Mouse (Mus musculus) kidney, adult 2 months (tissue): ENCODE measurements at regions not wholly inside any gene's neighbourhood (a gene's known extent, or its start where the extent isn't known, plus 50 kb on each side); places are given as distances from the start of the nearest gene placed in this dataset.

Experiments
- DNase-seq: peaks from one replicate; pipeline ENCODE4 v3.0.0; 2021
- H3K27ac ChIP-seq: fragments of 200-500 bp; 2 replicates; pipeline ENCODE4 v1.5.1; 2012; ENCODE audit warnings: low read depth, low read length, control low read depth, inconsistent platforms; ENCODE audit not compliant: insufficient read depth
- H3K27me3 ChIP-seq: fragments of 200-500 bp; replicated peaks from 2 replicates; pipeline ENCODE4 v1.6.1; 2012; ENCODE audit warnings: mild to moderate bottlenecking, moderate library complexity, low read length, inconsistent platforms; ENCODE audit not compliant: control insufficient read depth, insufficient read depth
- H3K36me3 ChIP-seq: fragments of 200-500 bp; 2 replicates; pipeline ENCODE4 v1.6.1; 2012; ENCODE audit warnings: mild to moderate bottlenecking, moderate library complexity, low read length, inconsistent platforms; ENCODE audit not compliant: control insufficient read depth, insufficient read depth
- H3K4me1 ChIP-seq: fragments of 200-500 bp; 2 replicates; pipeline ENCODE4 v1.6.1; 2011; ENCODE audit warnings: low read length; ENCODE audit not compliant: control insufficient read depth, insufficient read depth
- H3K4me3 ChIP-seq: fragments of 200-500 bp; 2 replicates; pipeline ENCODE4 v1.5.1; 2011; ENCODE audit warnings: mild to moderate bottlenecking, low read depth, low read length, control low read depth; ENCODE audit not compliant: insufficient read depth
- CTCF ChIP-seq: fragments of 200-500 bp; conservative IDR thresholded peaks from 2 replicates; pipeline ENCODE4 v1.5.1; 2011; ENCODE audit warnings: low read depth, mild to moderate bottlenecking, control low read depth, low read length, moderate library complexity, mixed read lengths; ENCODE audit not compliant: insufficient read depth, insufficient read length
- POLR2A ChIP-seq: fragments of 200-500 bp; IDR thresholded peaks from one replicate; pipeline ENCODE4 v1.6.1; 2011; ENCODE audit warnings: low read depth, low read length, control low read depth
- WGBS: fragments of 180-500 bp; shearing (Covaris S2); methylation state at CpG from one replicate; pipeline ENCODE4 v1.1.7; 2018; 5-methylcytosine and 5-hydroxymethylcytosine counted together

GRCm38 (mm10) chr3:159741816-159742215 is 97.7 kb upstream of the Wls start:
- TF ChIP-seq CTCF (no peak), POLR2A (no peak)

GRCm38 (mm10) chr3:159759740-159760139 is 79.7 kb upstream of the Wls start:
- no peak overlapping the region for H3K4me3 ChIP-seq
- no peaks in the 10 kb centered on the region for H3K4me1 ChIP-seq
- H3K27ac ChIP-seq: no peak overlapping the region
- no peak for DNase-seq
- TF ChIP-seq POLR2A (no peak), CTCF (no peak)
- H3K27me3 ChIP-seq: no peaks in the 10 kb centered on the region
- WGBS: 57% methylated on average over 1 of the region's 1 CpGs
- no peaks in the 10 kb centered on the region for H3K36me3 ChIP-seq

More at GRCm38 (mm10) chr3:159741816-159742215, 97.7 kb upstream of the Wls start:
- no peaks in the 10 kb centered on the region for H3K27me3 ChIP-seq
- no peak overlapping the region for H3K27ac ChIP-seq
- H3K4me1 ChIP-seq: no peaks in the 10 kb centered on the region
- H3K4me3 ChIP-seq: no peak overlapping the region
- no peak for DNase-seq
- no peaks in the 10 kb centered on the region for H3K36me3 ChIP-seq

- DNase-seq: no peak
- TF ChIP-seq CTCF (no peak), POLR2A (no peak)
- 87% methylated on average over 2 of the region's 2 CpGs for WGBS
These were observed 79.2 kb upstream of the Wls start for GRCm38 (mm10) chr3:159760293-159760692.

GRCm38 (mm10) chr3:159760949-159761348 is 78.5 kb upstream of the Wls start:
- WGBS: 89% methylated on average over 2 of the region's 2 CpGs
- no peaks in the 10 kb centered on the region for H3K27me3 ChIP-seq

More at GRCm38 (mm10) chr3:159760293-159760692, 79.2 kb upstream of the Wls start:
- no peak overlapping the region for H3K4me3 ChIP-seq
- H3K4me1 ChIP-seq: no peaks in the 10 kb centered on the region
- H3K27ac ChIP-seq: no peak overlapping the region
- no peaks in the 10 kb centered on the region for H3K36me3 ChIP-seq
- no peaks in the 10 kb centered on the region for H3K27me3 ChIP-seq

GRCm38 (mm10) chr3:159782222-159782844 is 57.1 kb upstream of the Wls start:
- WGBS: 14% methylated on average over 13 of the region's 13 CpGs
- Histone ChIP-seq H3K27me3 (no peaks in the 10 kb centered on the region; the same call in 1 of the 2 replicates), H3K4me1 (no peaks in the 10 kb centered on the region), H3K27ac (no peak overlapping the region), H3K4me3 (no peak overlapping the region), H3K36me3 (no peaks in the 10 kb centered on the region)
- TF ChIP-seq CTCF (no peak), POLR2A (no peak)
- DNase-seq: no peak

More at GRCm38 (mm10) chr3:159760949-159761348, 78.5 kb upstream of the Wls start:
- Histone ChIP-seq H3K4me3 (no peak overlapping the region), H3K36me3 (no peaks in the 10 kb centered on the region), H3K4me1 (no peaks in the 10 kb centered on the region), H3K27ac (no peak overlapping the region)
- DNase-seq: no peak
- TF ChIP-seq CTCF (no peak), POLR2A (no peak)

- no peaks in the 10 kb centered on the region for H3K4me1 ChIP-seq
- no peak for DNase-seq
- no peak overlapping the region for H3K27ac ChIP-seq
- TF ChIP-seq CTCF: no peak
- no peak for TF ChIP-seq POLR2A
- no peaks in the 10 kb centered on the region; the same call in 1 of the 2 replicates for H3K27me3 ChIP-seq
- no peak overlapping the region for H3K4me3 ChIP-seq
- WGBS: 77% methylated on average over 9 of the region's 9 CpGs
- H3K36me3 ChIP-seq: no peaks in the 10 kb centered on the region
These were observed 51.7 kb upstream of the Wls start for GRCm38 (mm10) chr3:159787776-159788175.
